Mouse (Mus musculus): ENCODE measurements around the gene Kcnma1. TPM values are rescaled to one million over a fixed set of nuclear protein-coding genes. Genes with fewer than 3 reads are reported as not detected.

Kcnma1 gene
- polyA plus RNA-seq, 1 experiment, result 3.5 TPM

- Histone ChIP-seq H3K36me3 (ENCODE audit: control insufficient read depth, insufficient read depth, low read length) (no peaks in the 10 kb centered on the region), H3K27ac (ENCODE audit: insufficient read depth, low read depth, low read length) (no peak overlapping the region), H3K4me1 (ENCODE audit: control insufficient read depth, insufficient read depth, insufficient read length, low read length) (no peaks in the 10 kb centered on the region), H3K4me3 (ENCODE audit: low read depth, low read length) (no peak overlapping the region), H3K27me3 (ENCODE audit: control insufficient read depth, insufficient read depth, low read length) (no peaks in the 10 kb centered on the region)
- TF ChIP-seq POLR2A (IDR thresholded peaks at IDR 0.05; ENCODE audit: low read depth, low read length) (no peak), CTCF (IDR thresholded peaks at IDR 0.05; ENCODE audit: extremely low read depth, insufficient read length, insufficient replicate concordance, low read depth, low read length) (no peak)
- 45% methylated on average over 6 of the region's 6 CpGs for whole genome bisulfite sequencing
These were observed 421.4 kb downstream of the Kcnma1 start for GRCm38 (mm10) chr14:23592826-23593447.

GRCm38 (mm10) chr14:23589744-23590481 lies 424.4 kb downstream of the Kcnma1 start:
- no peaks in the 10 kb centered on the region for H3K27me3 ChIP-seq (ENCODE audit: control insufficient read depth, insufficient read depth, low read length)
- no peaks in the 10 kb centered on the region for H3K36me3 ChIP-seq (ENCODE audit: control insufficient read depth, insufficient read depth, low read length)
- no peak overlapping the region for H3K27ac ChIP-seq (ENCODE audit: insufficient read depth, low read depth, low read length)
- WGBS, result 42% methylated on average over 7 of the region's 7 CpGs
- H3K4me3 ChIP-seq (ENCODE audit: low read depth, low read length), result no peak overlapping the region
- no peaks in the 10 kb centered on the region for H3K4me1 ChIP-seq (ENCODE audit: control insufficient read depth, insufficient read depth, insufficient read length, low read length)
- TF ChIP-seq POLR2A (IDR thresholded peaks at IDR 0.05; ENCODE audit: low read depth, low read length), result no peak
- no peak for TF ChIP-seq CTCF (IDR thresholded peaks at IDR 0.05; ENCODE audit: extremely low read depth, insufficient read length, insufficient replicate concordance, low read depth, low read length)

- H3K27ac ChIP-seq (ENCODE audit: insufficient read depth, low read depth, low read length), result no peak overlapping the region
- H3K4me3 ChIP-seq (ENCODE audit: low read depth, low read length), result no peak overlapping the region
- no peaks in the 10 kb centered on the region for H3K36me3 ChIP-seq (ENCODE audit: control insufficient read depth, insufficient read depth, low read length)
- TF ChIP-seq CTCF (IDR thresholded peaks at IDR 0.05; ENCODE audit: extremely low read depth, insufficient read length, insufficient replicate concordance, low read depth, low read length) (no peak), POLR2A (IDR thresholded peaks at IDR 0.05; ENCODE audit: low read depth, low read length) (no peak)
- WGBS, result 68% methylated on average over 9 of the region's 9 CpGs
- H3K4me1 ChIP-seq (ENCODE audit: control insufficient read depth, insufficient read depth, insufficient read length, low read length), result no peaks in the 10 kb centered on the region
- no peaks in the 10 kb centered on the region for H3K27me3 ChIP-seq (ENCODE audit: control insufficient read depth, insufficient read depth, low read length)
These were observed 426.8 kb downstream of the Kcnma1 start for GRCm38 (mm10) chr14:23587451-23587850.

- Histone ChIP-seq H3K27ac (ENCODE audit: insufficient read depth, low read depth, low read length) (no peak overlapping the region), H3K4me3 (ENCODE audit: low read depth, low read length) (no peak overlapping the region), H3K36me3 (ENCODE audit: control insufficient read depth, insufficient read depth, low read length) (no peaks in the 10 kb centered on the region), H3K27me3 (ENCODE audit: control insufficient read depth, insufficient read depth, low read length) (no peaks in the 10 kb centered on the region), H3K4me1 (ENCODE audit: control insufficient read depth, insufficient read depth, insufficient read length, low read length) (no peaks in the 10 kb centered on the region)
- 11% methylated on average over 2 of the region's 2 CpGs for WGBS
- TF ChIP-seq POLR2A (IDR thresholded peaks at IDR 0.05; ENCODE audit: low read depth, low read length) (no peak), CTCF (IDR thresholded peaks at IDR 0.05; ENCODE audit: extremely low read depth, insufficient read length, insufficient replicate concordance, low read depth, low read length) (no peak)
These were observed 431.1 kb downstream of the Kcnma1 start for GRCm38 (mm10) chr14:23583235-23583634.

- no peaks in the 10 kb centered on the region for H3K36me3 ChIP-seq (ENCODE audit: control insufficient read depth, insufficient read depth, low read length)
- WGBS, result 72% methylated on average over 3 of the region's 3 CpGs
- H3K27me3 ChIP-seq (ENCODE audit: control insufficient read depth, insufficient read depth, low read length), result no peaks in the 10 kb centered on the region
- TF ChIP-seq POLR2A (IDR thresholded peaks at IDR 0.05; ENCODE audit: low read depth, low read length), result no peak
- TF ChIP-seq CTCF (IDR thresholded peaks at IDR 0.05; ENCODE audit: extremely low read depth, insufficient read length, insufficient replicate concordance, low read depth, low read length), result no peak
- no peak overlapping the region for H3K27ac ChIP-seq (ENCODE audit: insufficient read depth, low read depth, low read length)
- H3K4me1 ChIP-seq (ENCODE audit: control insufficient read depth, insufficient read depth, insufficient read length, low read length), result no peaks in the 10 kb centered on the region
- H3K4me3 ChIP-seq (ENCODE audit: low read depth, low read length), result no peak overlapping the region
These were observed 433.0 kb downstream of the Kcnma1 start for GRCm38 (mm10) chr14:23581282-23581681.

GRCm38 (mm10) chr14:23575951-23576350 lies 438.3 kb downstream of the Kcnma1 start:
- 2% methylated on average over 2 of the region's 2 CpGs for WGBS
- TF ChIP-seq CTCF (IDR thresholded peaks at IDR 0.05; ENCODE audit: extremely low read depth, insufficient read length, insufficient replicate concordance, low read depth, low read length) (no peak), POLR2A (IDR thresholded peaks at IDR 0.05; ENCODE audit: low read depth, low read length) (no peak)

GRCm38 (mm10) chr14:23574136-23574535 lies 440.2 kb downstream of the Kcnma1 start:
- Histone ChIP-seq H3K36me3 (ENCODE audit: control insufficient read depth, insufficient read depth, low read length) (no peaks in the 10 kb centered on the region), H3K27ac (ENCODE audit: insufficient read depth, low read depth, low read length) (no peak overlapping the region), H3K4me3 (ENCODE audit: low read depth, low read length) (no peak overlapping the region), H3K27me3 (ENCODE audit: control insufficient read depth, insufficient read depth, low read length) (no peaks in the 10 kb centered on the region), H3K4me1 (ENCODE audit: control insufficient read depth, insufficient read depth, insufficient read length, low read length) (no peaks in the 10 kb centered on the region)
- WGBS, result 80% methylated on average over 4 of the region's 4 CpGs
- TF ChIP-seq CTCF (IDR thresholded peaks at IDR 0.05; ENCODE audit: extremely low read depth, insufficient read length, insufficient replicate concordance, low read depth, low read length) (no peak), POLR2A (IDR thresholded peaks at IDR 0.05; ENCODE audit: low read depth, low read length) (no peak)

More at GRCm38 (mm10) chr14:23575951-23576350, 438.3 kb downstream of the Kcnma1 start:
- Histone ChIP-seq H3K27me3 (ENCODE audit: control insufficient read depth, insufficient read depth, low read length) (no peaks in the 10 kb centered on the region), H3K4me3 (ENCODE audit: low read depth, low read length) (no peak overlapping the region), H3K36me3 (ENCODE audit: control insufficient read depth, insufficient read depth, low read length) (no peaks in the 10 kb centered on the region), H3K4me1 (ENCODE audit: control insufficient read depth, insufficient read depth, insufficient read length, low read length) (no peaks in the 10 kb centered on the region), H3K27ac (ENCODE audit: insufficient read depth, low read depth, low read length) (no peak overlapping the region)
